Mouse (Mus musculus): ENCODE results near the gene Mrtfb.

Mrtfb gene

GRCm38 (mm10) chr16:13445461-13445860 lies 189.2 kb downstream of the Mrtfb start:
- DNase-seq: no peak

- DNase-seq: no peak
Observed at GRCm38 (mm10) chr16:13446488-13446887, 190.2 kb downstream of the Mrtfb start.

GRCm38 (mm10) chr16:13446971-13447283 lies 190.6 kb downstream of the Mrtfb start:
- no peak for DNase-seq

DNA sequence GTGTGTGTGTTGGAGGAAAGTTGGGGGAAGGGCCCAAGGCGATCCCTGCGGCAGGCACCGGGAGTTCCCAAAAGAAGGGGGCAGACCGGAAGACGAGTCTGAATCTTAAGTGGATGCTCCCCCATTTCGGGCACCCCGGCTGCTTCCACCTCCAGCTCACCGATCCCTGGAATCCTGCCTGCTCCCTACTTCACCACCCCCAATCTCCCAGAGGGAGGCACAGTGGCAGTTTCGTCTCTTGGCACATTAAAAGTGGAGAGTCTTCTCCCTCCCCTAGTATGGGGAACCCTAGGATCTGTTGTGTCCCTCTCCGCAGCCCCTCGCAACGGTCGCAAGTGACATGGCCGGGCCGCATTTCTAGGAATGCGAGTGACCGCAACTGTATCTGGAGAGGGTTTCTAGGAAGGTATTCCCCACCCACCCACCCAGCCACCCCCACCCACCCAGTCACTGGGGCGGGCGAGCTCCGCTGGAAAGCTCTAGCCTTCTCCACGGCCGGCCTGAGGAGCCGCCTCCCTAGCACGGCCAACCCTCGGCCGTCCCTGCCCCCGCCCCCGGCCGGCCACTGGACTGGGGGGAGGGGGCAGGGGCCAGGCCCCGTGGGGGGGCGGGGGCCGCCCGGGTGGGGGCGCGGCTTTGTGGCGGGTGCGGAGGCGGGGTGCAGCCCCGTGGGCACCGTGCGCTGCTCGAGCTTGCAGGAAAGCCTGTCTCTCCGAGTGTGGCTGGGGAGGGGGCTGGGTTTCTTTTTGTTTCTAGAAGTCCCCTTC lies 191.2 kb downstream of the Mrtfb start:
- DNase-seq: peak; percentile 6

GRCm38 (mm10) chr16:13448051-13448705 lies 191.9 kb downstream of the Mrtfb start:
- DNase-seq: peak; percentile 41

GRCm38 (mm10) chr16:13448706-13449090 lies 192.4 kb downstream of the Mrtfb start:
- DNase-seq: no peak

DNA sequence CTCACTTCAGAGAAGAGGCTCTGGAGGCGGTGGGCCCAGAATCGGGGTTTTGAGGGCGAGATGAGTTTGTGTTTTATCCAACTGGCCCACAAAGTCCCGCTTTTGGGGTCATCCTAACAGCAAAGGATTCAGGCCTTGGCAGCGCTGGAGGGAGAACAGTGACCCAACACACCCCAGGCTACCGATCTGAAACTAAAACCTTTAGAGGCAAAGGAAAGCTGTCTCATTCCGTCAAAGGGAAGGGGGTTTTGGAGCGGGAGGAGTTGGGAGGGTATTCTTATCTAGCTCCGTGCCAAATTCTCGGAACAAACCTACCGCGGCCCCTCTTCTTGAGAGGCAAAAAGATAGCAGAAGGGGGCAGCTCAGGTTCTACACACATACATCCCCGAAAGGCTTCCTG lies 193.2 kb downstream of the Mrtfb start:
- DNase-seq: no peak

DNA sequence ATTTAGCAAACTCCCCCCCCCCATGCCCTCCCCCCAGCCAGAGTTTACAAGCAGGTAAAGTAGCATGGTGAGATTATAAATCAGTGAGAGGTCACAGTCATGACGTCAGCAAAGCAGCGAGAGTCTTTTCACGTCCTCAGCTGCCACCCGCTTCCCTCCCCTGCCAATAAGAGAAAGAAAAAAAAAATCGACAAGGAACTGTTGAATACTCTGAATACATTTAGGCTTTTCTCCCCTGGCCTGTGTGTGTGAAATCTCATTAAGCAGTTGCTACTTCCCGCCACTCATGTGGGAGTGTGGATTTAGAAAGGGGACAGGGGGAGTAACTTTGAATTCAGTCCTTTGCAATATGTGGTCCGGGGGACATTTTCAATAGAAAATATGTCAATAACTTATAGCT lies 194.6 kb downstream of the Mrtfb start:
- no peak for DNase-seq

GRCm38 (mm10) chr16:13451991-13452390 lies 195.7 kb downstream of the Mrtfb start:
- DNase-seq: no peak

GRCm38 (mm10) chr16:13452661-13453060 lies 196.4 kb downstream of the Mrtfb start:
- DNase-seq: no peak

GRCm38 (mm10) chr16:13454026-13454600 lies 197.8 kb downstream of the Mrtfb start:
- no peak for DNase-seq

DNA sequence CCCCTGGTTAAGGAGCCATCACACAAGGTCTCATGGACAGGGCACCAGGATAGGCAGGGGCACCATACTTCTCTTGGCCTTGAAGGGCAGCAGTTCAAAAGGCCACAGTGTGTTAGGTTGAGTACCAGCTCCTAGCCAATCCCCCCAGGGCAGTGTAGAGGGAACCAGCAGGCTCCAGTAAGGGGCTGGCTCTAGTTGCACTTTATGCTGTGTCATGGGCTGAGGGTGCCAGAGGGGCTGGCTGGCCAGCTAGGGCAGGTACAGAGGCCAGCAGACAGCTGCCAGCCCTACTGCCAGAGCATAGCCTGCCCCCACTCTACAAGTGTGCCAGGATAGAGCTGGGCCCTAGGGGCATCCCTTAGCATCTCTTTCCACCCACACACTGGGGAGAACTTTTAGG lies 199.3 kb downstream of the Mrtfb start:
- no peak for DNase-seq

- no peak for DNase-seq
Observed at GRCm38 (mm10) chr16:13458556-13458955, 202.3 kb downstream of the Mrtfb start.

DNA sequence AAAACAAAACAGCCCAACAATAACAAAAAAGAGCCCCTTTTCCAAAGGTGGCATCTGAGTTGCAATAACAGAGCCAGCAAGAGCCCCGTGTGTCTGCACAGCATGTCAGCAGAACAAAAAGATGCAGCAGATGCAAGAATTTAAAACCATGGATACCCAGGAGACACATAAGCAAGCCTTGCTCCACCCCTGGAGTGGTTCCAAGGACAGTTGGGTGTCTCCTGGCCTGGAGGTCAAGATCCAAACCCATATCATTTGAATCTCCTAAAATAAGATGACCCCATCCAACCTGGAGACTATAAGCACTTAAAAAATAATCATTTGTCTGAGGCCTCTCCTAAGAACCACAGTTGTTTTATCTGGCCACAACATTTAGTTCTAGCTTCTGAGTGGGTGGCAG lies 203.8 kb downstream of the Mrtfb start:
- no peak for DNase-seq

DNA sequence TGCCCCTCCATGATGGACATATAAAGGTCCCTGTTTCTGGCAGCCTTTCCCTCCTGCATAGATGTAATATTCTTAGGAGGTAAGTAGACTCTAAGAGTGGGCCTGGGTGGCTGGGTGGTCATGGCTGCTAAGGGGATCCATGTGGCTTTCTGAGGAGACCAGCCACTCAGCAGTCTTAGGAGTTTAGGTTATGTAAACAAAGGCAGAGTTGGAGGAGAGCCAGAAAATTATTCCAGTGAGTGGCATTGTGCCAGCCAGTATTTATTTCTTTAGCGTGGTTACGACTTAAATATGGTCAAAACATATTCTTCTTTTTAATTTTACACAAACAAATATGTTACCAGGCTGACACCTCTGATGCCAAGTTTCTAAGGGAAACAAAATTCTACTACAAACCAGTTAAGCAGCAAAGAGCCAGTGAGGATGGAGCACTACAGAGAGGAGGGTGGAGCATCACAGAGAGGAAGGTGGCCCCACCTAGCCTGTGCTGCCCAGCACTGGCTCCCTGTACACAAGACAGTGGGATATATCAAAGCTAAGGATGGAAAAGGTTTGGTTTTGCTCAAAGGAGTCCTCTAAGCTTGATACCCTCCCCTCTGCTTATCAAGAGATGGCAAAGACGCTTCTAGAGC lies 204.6 kb downstream of the Mrtfb start:
- DNase-seq: no peak

- DNase-seq: no peak
Observed at GRCm38 (mm10) chr16:13464662-13465061, 208.4 kb downstream of the Mrtfb start.

Data from thymus, postnatal 14 days (tissue).